Mouse (Mus musculus): Measurements from ENCODE around the gene Nosip. TPM values are rescaled to one million over a fixed set of nuclear protein-coding genes. Genes with fewer than 3 reads are reported as not detected.

Nosip gene
- total and polyA plus RNA-seq, 2 experiments: 22.8 to 35.8 TPM

GRCm38 (mm10) chr7:45082401-45083299 lies 20.4 kb downstream of the Nosip start:
- peak overlapping the region; percentile 36 for H3K4me3 ChIP-seq (ENCODE audit: insufficient read depth, low read depth, low read length)
- H3K27me3 ChIP-seq (ENCODE audit: control insufficient read depth, insufficient read depth, low read length): no peaks in the 10 kb centered on the region
- no peak for DNase-seq (ENCODE audit: extremely low read depth, low read depth, low spot score)
- no peaks in the 10 kb centered on the region for H3K36me3 ChIP-seq (ENCODE audit: control insufficient read depth, insufficient read depth, low read length)
- 62% methylated on average over 25 of the region's 25 CpGs for WGBS
- H3K4me1 ChIP-seq (ENCODE audit: control insufficient read depth, insufficient read depth, low read length): no peaks in the 10 kb centered on the region
- no peak for TF ChIP-seq CTCF (IDR thresholded peaks at IDR 0.05; ENCODE audit: low read depth, low read length)
- TF ChIP-seq POLR2A (IDR thresholded peaks at IDR 0.05; ENCODE audit: extremely low read depth, insufficient read depth, low read length): no peak
- H3K9ac ChIP-seq (ENCODE audit: low read depth, low read length): peak overlapping the region; percentile 37
- no peaks in the 10 kb centered on the region for H3K79me2 ChIP-seq (ENCODE audit: control insufficient read depth, insufficient read depth, low read length)
- peak overlapping the region; percentile 57 for H3K27ac ChIP-seq (replicated peaks; ENCODE audit: insufficient read depth, low read depth, low read length)

- H3K79me2 ChIP-seq (ENCODE audit: control insufficient read depth, insufficient read depth, low read length): no peaks in the 10 kb centered on the region
- TF ChIP-seq POLR2A (IDR thresholded peaks at IDR 0.05; ENCODE audit: extremely low read depth, insufficient read depth, low read length) (no peak), CTCF (IDR thresholded peaks at IDR 0.05; ENCODE audit: low read depth, low read length) (no peak)
- 0 out of 2 replicates have a peak overlapping the region, but pooled peaks have one; percentile 5 for H3K27ac ChIP-seq (replicated peaks; ENCODE audit: insufficient read depth, low read depth, low read length)
- H3K27me3 ChIP-seq (ENCODE audit: control insufficient read depth, insufficient read depth, low read length): no peaks in the 10 kb centered on the region
- no peak for DNase-seq (ENCODE audit: extremely low read depth, low read depth, low spot score)
- 84% methylated on average over 22 of the region's 22 CpGs for WGBS
- H3K4me3 ChIP-seq (ENCODE audit: insufficient read depth, low read depth, low read length): peak overlapping the region; percentile 36; the same call in 1 of the 2 replicates
- no peaks in the 10 kb centered on the region for H3K4me1 ChIP-seq (ENCODE audit: control insufficient read depth, insufficient read depth, low read length)
- H3K9ac ChIP-seq (ENCODE audit: low read depth, low read length): peak overlapping the region; percentile 29; the same call in 1 of the 2 replicates
- no peaks in the 10 kb centered on the region for H3K36me3 ChIP-seq (ENCODE audit: control insufficient read depth, insufficient read depth, low read length)
Observed at GRCm38 (mm10) chr7:45083300-45083890, 21.2 kb downstream of the Nosip start.

GRCm38 (mm10) chr7:45086084-45086483 lies 23.9 kb downstream of the Nosip start:
- H3K27ac ChIP-seq (replicated peaks; ENCODE audit: insufficient read depth, low read depth, low read length): no peak overlapping the region
- DNase-seq (ENCODE audit: extremely low read depth, low read depth, low spot score): no peak
- H3K27me3 ChIP-seq (ENCODE audit: control insufficient read depth, insufficient read depth, low read length): no peaks in the 10 kb centered on the region
- no peaks in the 10 kb centered on the region for H3K79me2 ChIP-seq (ENCODE audit: control insufficient read depth, insufficient read depth, low read length)
- no peak overlapping the region for H3K9ac ChIP-seq (ENCODE audit: low read depth, low read length)
- no peak overlapping the region for H3K4me3 ChIP-seq (ENCODE audit: insufficient read depth, low read depth, low read length)
- WGBS: 77% methylated on average over 4 of the region's 4 CpGs
- TF ChIP-seq POLR2A (IDR thresholded peaks at IDR 0.05; ENCODE audit: extremely low read depth, insufficient read depth, low read length) (no peak), CTCF (IDR thresholded peaks at IDR 0.05; ENCODE audit: low read depth, low read length) (peak; percentile 35)
- no peaks in the 10 kb centered on the region for H3K36me3 ChIP-seq (ENCODE audit: control insufficient read depth, insufficient read depth, low read length)
- H3K4me1 ChIP-seq (ENCODE audit: control insufficient read depth, insufficient read depth, low read length): no peaks in the 10 kb centered on the region

GRCm38 (mm10) chr7:45088597-45088996 lies 26.4 kb downstream of the Nosip start:
- no peak for TF ChIP-seq POLR2A (IDR thresholded peaks at IDR 0.05; ENCODE audit: extremely low read depth, insufficient read depth, low read length)
- TF ChIP-seq CTCF (IDR thresholded peaks at IDR 0.05; ENCODE audit: low read depth, low read length): no peak
- DNase-seq (ENCODE audit: extremely low read depth, low read depth, low spot score): no peak
- Histone ChIP-seq H3K9ac (ENCODE audit: low read depth, low read length) (no peak overlapping the region), H3K4me1 (ENCODE audit: control insufficient read depth, insufficient read depth, low read length) (no peaks in the 10 kb centered on the region), H3K27me3 (ENCODE audit: control insufficient read depth, insufficient read depth, low read length) (no peaks in the 10 kb centered on the region), H3K4me3 (ENCODE audit: insufficient read depth, low read depth, low read length) (no peak overlapping the region), H3K36me3 (ENCODE audit: control insufficient read depth, insufficient read depth, low read length) (no peaks in the 10 kb centered on the region), H3K79me2 (ENCODE audit: control insufficient read depth, insufficient read depth, low read length) (no peaks in the 10 kb centered on the region), H3K27ac (replicated peaks; ENCODE audit: insufficient read depth, low read depth, low read length) (no peak overlapping the region)
- 95% methylated on average over 17 of the region's 17 CpGs for WGBS

- 82% methylated on average over 13 of the region's 13 CpGs for WGBS
- H3K9ac ChIP-seq (ENCODE audit: low read depth, low read length): no peak overlapping the region
- DNase-seq (ENCODE audit: extremely low read depth, low read depth, low spot score): no peak
Observed at GRCm38 (mm10) chr7:45090251-45090977, 28.2 kb downstream of the Nosip start.

More at GRCm38 (mm10) chr7:45090251-45090977, 28.2 kb downstream of the Nosip start:
- H3K27me3 ChIP-seq (ENCODE audit: control insufficient read depth, insufficient read depth, low read length): no peaks in the 10 kb centered on the region
- no peaks in the 10 kb centered on the region for H3K36me3 ChIP-seq (ENCODE audit: control insufficient read depth, insufficient read depth, low read length)
- no peak for TF ChIP-seq POLR2A (IDR thresholded peaks at IDR 0.05; ENCODE audit: extremely low read depth, insufficient read depth, low read length)
- TF ChIP-seq CTCF (IDR thresholded peaks at IDR 0.05; ENCODE audit: low read depth, low read length): no peak
- H3K4me3 ChIP-seq (ENCODE audit: insufficient read depth, low read depth, low read length): no peak overlapping the region
- H3K79me2 ChIP-seq (ENCODE audit: control insufficient read depth, insufficient read depth, low read length): no peaks in the 10 kb centered on the region
- H3K27ac ChIP-seq (replicated peaks; ENCODE audit: insufficient read depth, low read depth, low read length): no peak overlapping the region
- no peaks in the 10 kb centered on the region for H3K4me1 ChIP-seq (ENCODE audit: control insufficient read depth, insufficient read depth, low read length)
